Mouse (Mus musculus) MEL (cell line): Measurements from ENCODE around the gene Zfp1. TPM values are rescaled to one million over a fixed set of nuclear protein-coding genes. Genes with fewer than 3 reads are reported as not detected.

Experiments
- DNase-seq: peaks from one replicate; pipeline ENCODE4 v3.0.0; 2011; ENCODE audit warnings: low read depth, low spot score
- H3K27ac ChIP-seq: 2 replicates; pipeline ENCODE4 v1.5.1; 2012; ENCODE audit warnings: low read depth, mild to moderate bottlenecking, control low read depth, low read length, moderate library complexity; ENCODE audit not compliant: control insufficient read depth
- H3K27me3 ChIP-seq, 2 experiments: fragments of 150-350 bp in 1 of 2; sonication (generic) in 1 of 2; 2 replicates each; pipeline ENCODE4 v1.6.1; 2012; ENCODE audit warnings: low read length in 2 of 2, mild to moderate bottlenecking in 2 of 2, improper control_type of control experiment in 1 of 2, moderate library complexity in 1 of 2; ENCODE audit not compliant: insufficient read depth in 2 of 2, control insufficient read depth in 1 of 2
- H3K36me3 ChIP-seq, 2 experiments: 2 replicates each; pipeline ENCODE4 v1.6.1; 2012 to 2014; ENCODE audit warnings: low read length in 2 of 2, improper control_type of control experiment in 1 of 2, inconsistent platforms in 1 of 2, mild to moderate bottlenecking in 1 of 2; ENCODE audit not compliant: insufficient read depth in 2 of 2, control insufficient read depth in 1 of 2
- H3K4me1 ChIP-seq, 2 experiments: fragments of 150-350 bp in 1 of 2; sonication (generic) in 1 of 2; 2 replicates each; pipeline ENCODE4 v1.6.1; 2012; ENCODE audit warnings: low read length in 2 of 2, improper control_type of control experiment in 1 of 2, mild to moderate bottlenecking in 1 of 2; ENCODE audit not compliant: insufficient read depth in 2 of 2, control insufficient read depth in 1 of 2
- H3K4me3 ChIP-seq, 2 experiments: fragments of 150-350 bp in 1 of 2; sonication (generic) in 1 of 2; 2 replicates each; pipeline ENCODE4 v1.5.1; 2012; ENCODE audit warnings: low read depth in 2 of 2, low read length in 2 of 2, mild to moderate bottlenecking in 2 of 2, moderate library complexity in 2 of 2, control low read depth in 1 of 2, improper control_type of control experiment in 1 of 2; ENCODE audit not compliant: control insufficient read depth in 1 of 2, insufficient read depth in 1 of 2
- H3K79me2 ChIP-seq: 2 replicates; pipeline ENCODE4 v1.6.1; 2012; ENCODE audit warnings: mild to moderate bottlenecking, low read length, moderate library complexity; ENCODE audit not compliant: control insufficient read depth, poor library complexity, insufficient read depth
- H3K9ac ChIP-seq: 2 replicates; pipeline ENCODE4 v1.6.1; 2012; ENCODE audit warnings: low read depth, mild to moderate bottlenecking, control low read depth, low read length, moderate library complexity; ENCODE audit not compliant: control insufficient read depth, poor library complexity, severe bottlenecking
- H3K9me3 ChIP-seq: fragments of 150-350 bp; sonication (generic); replicated peaks from 2 replicates; pipeline ENCODE4 v1.6.1; 2012; ENCODE audit warnings: mild to moderate bottlenecking, low read length, improper control_type of control experiment, moderate library complexity; ENCODE audit not compliant: insufficient read depth
- BHLHE40 ChIP-seq: IDR thresholded peaks from 2 replicates; pipeline ENCODE4 v1.6.1; 2012; ENCODE audit warnings: low read depth, mild to moderate bottlenecking, inconsistent platforms, low read length, improper control_type of control experiment, borderline replicate concordance
- CHD2 ChIP-seq: IDR thresholded peaks from 2 replicates; pipeline ENCODE4 v1.6.1; 2011; ENCODE audit warnings: low read length, improper control_type of control experiment
- CTCF ChIP-seq, 3 experiments: IDR thresholded peaks in 2 of 3; conservative IDR thresholded peaks in 1 of 3; 2 replicates each; pipeline ENCODE4 v1.5.1; 2011 to 2012; ENCODE audit warnings: low read length in 3 of 3, low read depth in 2 of 3, mild to moderate bottlenecking in 2 of 3, improper control_type of control experiment in 1 of 3, inconsistent platforms in 1 of 3, mixed read lengths in 1 of 3, moderate library complexity in 1 of 3; ENCODE audit not compliant: control insufficient read depth in 1 of 3, insufficient read depth in 1 of 3, poor library complexity in 1 of 3, severe bottlenecking in 1 of 3
- E2F4 ChIP-seq: IDR thresholded peaks from 2 replicates; pipeline ENCODE4 v1.6.1; 2011; ENCODE audit warnings: low read depth, low read length, improper control_type of control experiment, borderline replicate concordance
- EP300 ChIP-seq, 2 experiments: IDR thresholded peaks; 2 replicates each; pipeline ENCODE4 v1.6.1; 2011; ENCODE audit warnings: improper control_type of control experiment in 2 of 2, low read length in 2 of 2, low read depth in 1 of 2, mild to moderate bottlenecking in 1 of 2
- ETS1 ChIP-seq: IDR thresholded peaks from 2 replicates; pipeline ENCODE4 v1.6.1; 2012; ENCODE audit warnings: low read depth, mild to moderate bottlenecking, inconsistent platforms, low read length, improper control_type of control experiment, moderate library complexity
- HCFC1 ChIP-seq: IDR thresholded peaks from 2 replicates; pipeline ENCODE4 v1.6.1; 2012; ENCODE audit warnings: low read depth, mild to moderate bottlenecking, inconsistent platforms, low read length, improper control_type of control experiment, moderate library complexity
- JUND ChIP-seq: IDR thresholded peaks from 2 replicates; pipeline ENCODE4 v1.6.1; 2011; ENCODE audit warnings: low read depth, mild to moderate bottlenecking, improper control_type of control experiment, low read length
- KAT2A ChIP-seq: conservative IDR thresholded peaks from 2 replicates; pipeline ENCODE4 v1.6.1; 2012; ENCODE audit warnings: low read depth, low read length, improper control_type of control experiment, inconsistent platforms
- MAFK ChIP-seq: IDR thresholded peaks from 2 replicates; pipeline ENCODE4 v1.6.1; 2011; ENCODE audit warnings: low read depth, mild to moderate bottlenecking, low read length, improper control_type of control experiment, borderline replicate concordance
- MAX ChIP-seq: IDR thresholded peaks from 2 replicates; pipeline ENCODE4 v1.6.1; 2011; ENCODE audit warnings: low read length, improper control_type of control experiment
- MEF2A ChIP-seq: IDR thresholded peaks from 2 replicates; pipeline ENCODE4 v1.6.1; 2014; ENCODE audit warnings: low read depth, mild to moderate bottlenecking, inconsistent platforms, low read length, improper control_type of control experiment; ENCODE audit not compliant: poor library complexity, insufficient replicate concordance, severe bottlenecking; ENCODE audit errors: extremely low read depth
- MXI1 ChIP-seq: IDR thresholded peaks from 2 replicates; pipeline ENCODE4 v1.6.1; 2011; ENCODE audit warnings: mild to moderate bottlenecking, low read depth, low read length, improper control_type of control experiment
- NELFE ChIP-seq: IDR thresholded peaks from 2 replicates; pipeline ENCODE4 v1.6.1; 2011; ENCODE audit warnings: low read depth, low read length, improper control_type of control experiment
- NRF1 ChIP-seq: IDR thresholded peaks from 2 replicates; pipeline ENCODE4 v1.6.1; 2014; ENCODE audit warnings: low read depth, mild to moderate bottlenecking, inconsistent platforms, low read length, improper control_type of control experiment, moderate library complexity; ENCODE audit not compliant: poor library complexity, insufficient read depth, severe bottlenecking
- POLR2A ChIP-seq, 2 experiments: IDR thresholded peaks; 2 replicates each; pipeline ENCODE4 v1.6.1; 2011 to 2012; ENCODE audit warnings: low read length in 2 of 2, mild to moderate bottlenecking in 2 of 2, control low read depth in 1 of 2, improper control_type of control experiment in 1 of 2, low read depth in 1 of 2, moderate library complexity in 1 of 2; ENCODE audit not compliant: control insufficient read depth in 1 of 2, insufficient read depth in 1 of 2, poor library complexity in 1 of 2
- POLR2AphosphoS2 ChIP-seq: IDR thresholded peaks from 2 replicates; pipeline ENCODE4 v1.6.1; 2011; ENCODE audit warnings: low read length, improper control_type of control experiment
- RAD21 ChIP-seq: IDR thresholded peaks from 2 replicates; pipeline ENCODE4 v1.6.1; 2011; ENCODE audit warnings: mild to moderate bottlenecking, low read depth, low read length, improper control_type of control experiment
- RCOR1 ChIP-seq: IDR thresholded peaks from 2 replicates; pipeline ENCODE4 v1.6.1; 2012; ENCODE audit warnings: low read depth, mild to moderate bottlenecking, inconsistent platforms, low read length, improper control_type of control experiment
- SIN3A ChIP-seq: IDR thresholded peaks from 2 replicates; pipeline ENCODE4 v1.6.1; 2012; ENCODE audit warnings: low read length, improper control_type of control experiment, inconsistent platforms
- SMC3 ChIP-seq: IDR thresholded peaks from 2 replicates; pipeline ENCODE4 v1.6.1; 2011; ENCODE audit warnings: low read depth, low read length, improper control_type of control experiment
- TAL1 ChIP-seq: IDR thresholded peaks from 2 replicates; pipeline ENCODE4 v1.6.1; 2012; ENCODE audit warnings: mild to moderate bottlenecking, inconsistent platforms, low read length, moderate library complexity, mixed read lengths
- TBP ChIP-seq: IDR thresholded peaks from 2 replicates; pipeline ENCODE4 v1.8.0; 2011; ENCODE audit warnings: low read depth, low read length, improper control_type of control experiment
- UBTF ChIP-seq: IDR thresholded peaks from 2 replicates; pipeline ENCODE4 v1.6.1; 2012; ENCODE audit warnings: low read depth, mild to moderate bottlenecking, inconsistent platforms, low read length, improper control_type of control experiment, moderate library complexity, borderline replicate concordance; ENCODE audit not compliant: insufficient read depth
- ZKSCAN1 ChIP-seq: IDR thresholded peaks from 2 replicates; pipeline ENCODE4 v1.6.1; 2012; ENCODE audit warnings: low read depth, mild to moderate bottlenecking, inconsistent platforms, low read length, improper control_type of control experiment, moderate library complexity
- polyA plus RNA-seq, 2 experiments: library from polyadenylated mRNA; stranded (reverse) in 1 of 2; unstranded in 1 of 2; fragments of >175 nt in 1 of 2; fragments of >200 nt in 1 of 2; gene quantifications; 2 replicates each; pipeline versions ENCODE4 v1.2.1 to v1.2.4; 2012; ENCODE audit warnings: low replicate concordance in 2 of 2, low read depth in 1 of 2; ENCODE audit not compliant: insufficient read length in 2 of 2, insufficient read depth in 1 of 2, missing spikeins in 1 of 2
- total RNA-seq: library from RNA; depleted of rRNA; stranded (reverse); fragments of 300-350 nt; gene quantifications from 2 replicates; pipeline ENCODE4 v1.2.3, GENCODE M21; 2012

The Zfp1 gene
- total and polyA plus RNA-seq, 3 experiments = 12.2 to 12.4 TPM; not detected in 1

- Histone ChIP-seq H3K4me3 (no peak overlapping the region), H3K4me1 (peaks cover 9 to 13% of the 10 kb centered on the region in 2 experiments), H3K27me3 (no peaks in the 10 kb centered on the region), H3K9ac (no peak overlapping the region), H3K27ac (no peak overlapping the region), H3K9me3 (no peaks in the 10 kb centered on the region), H3K79me2 (no peaks in the 10 kb centered on the region), H3K36me3 (peaks cover 0 to 7% of the 10 kb centered on the region in 2 experiments; a peak in 3 of 4 replicates)
- TF ChIP-seq MAFK = no peak
- no peak for TF ChIP-seq BHLHE40
- TF ChIP-seq NELFE = no peak
- TF ChIP-seq SIN3A = no peak
- no peak for TF ChIP-seq CHD2
- no peak for TF ChIP-seq UBTF
- no peak for TF ChIP-seq MAX
- no peak for TF ChIP-seq RCOR1
- no peak for TF ChIP-seq HCFC1
- TF ChIP-seq NRF1 = no peak
- TF ChIP-seq ETS1 = no peak
- TF ChIP-seq ZKSCAN1 = no peak
- no peak for TF ChIP-seq KAT2A
- TF ChIP-seq RAD21 = no peak
- no peak for TF ChIP-seq TAL1
- no peak for TF ChIP-seq MEF2A
- TF ChIP-seq POLR2AphosphoS2 = no peak
- no peak for TF ChIP-seq POLR2A (IDR thresholded peaks at IDR 0.05; ENCODE audit: control insufficient read depth in 1 of 2, insufficient read depth in 1 of 2, low read depth in 1 of 2, low read length in 2 of 2, poor library complexity in 1 of 2)
- TF ChIP-seq SMC3 = no peak
- DNase-seq = no peak
Observed at GRCm38 (mm10) chr8:111713817-111714216, 70.6 kb downstream of the Zfp1 start.

- H3K36me3 ChIP-seq = peaks cover 0 to 7% of the 10 kb centered on the region in 2 experiments; a peak in 3 of 4 replicates
- TF ChIP-seq E2F4 (no peak), MXI1 (no peak), SIN3A (no peak), TBP (no peak), CTCF (IDR thresholded peaks at IDR 0.05 in 2 of 3, conservative IDR thresholded peaks at IDR 0.05 in 1 of 3; ENCODE audit: control insufficient read depth in 1 of 3, insufficient read depth in 1 of 3, low read depth in 2 of 3, low read length in 3 of 3, poor library complexity in 1 of 3, severe bottlenecking in 1 of 3) (no peak), BHLHE40 (no peak), KAT2A (no peak), MAX (no peak), RAD21 (no peak), JUND (no peak), EP300 (IDR thresholded peaks at IDR 0.05; ENCODE audit: low read depth in 1 of 2, low read length in 2 of 2) (no peak)
- TF ChIP-seq, all 39 proteins: peak for 0
- no peak overlapping the region for H3K4me3 ChIP-seq
- H3K27me3 ChIP-seq = no peaks in the 10 kb centered on the region
- DNase-seq = no peak
- H3K79me2 ChIP-seq = no peaks in the 10 kb centered on the region
- H3K27ac ChIP-seq = no peak overlapping the region
- H3K9ac ChIP-seq = no peak overlapping the region
- no peaks in the 10 kb centered on the region for H3K9me3 ChIP-seq
- peaks cover 9 to 13% of the 10 kb centered on the region in 2 experiments for H3K4me1 ChIP-seq
Observed at GRCm38 (mm10) chr8:111714295-111714694, 71.1 kb downstream of the Zfp1 start.
